Mouse (Mus musculus): ENCODE results near the gene Agrp.
"Not testable (repeated sequence)": the region's sequence is repeated elsewhere in the genome, so short reads cannot be mapped to it uniquely, and the experiment has no call there.

DNA sequence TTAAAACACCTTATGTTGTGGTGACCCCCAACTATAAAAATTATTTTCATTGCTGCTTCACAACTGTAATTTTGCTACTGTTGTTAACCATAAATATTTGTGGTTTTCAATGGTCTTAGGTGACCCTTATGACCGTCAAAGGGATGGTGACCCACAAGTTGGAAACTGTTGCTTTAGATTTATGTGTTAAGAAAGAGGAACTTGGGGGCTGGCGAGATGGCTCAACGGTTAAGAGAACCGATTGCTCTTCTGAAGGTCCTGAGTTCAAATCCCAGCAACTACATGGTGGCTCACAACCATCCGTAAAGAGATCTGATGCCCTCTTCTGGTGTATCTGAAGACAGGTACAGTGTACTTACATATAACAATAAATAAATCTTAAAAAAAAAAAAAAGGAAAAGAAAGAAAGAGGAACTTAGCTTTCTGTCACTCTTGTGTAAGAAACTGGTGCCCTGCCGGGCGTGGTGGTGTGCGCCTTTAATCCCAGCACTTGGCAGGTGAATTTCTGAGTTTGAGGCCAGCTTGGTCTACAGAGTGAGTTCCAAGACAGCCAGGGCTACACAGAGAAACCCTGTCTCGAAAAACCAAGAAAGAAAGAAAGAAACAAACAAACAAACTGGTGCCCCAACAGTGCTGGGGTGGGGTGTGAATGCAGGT is 72.5 kb downstream of the Agrp start:
- TF ChIP-seq CTCF (IDR thresholded peaks at IDR 0.05; ENCODE audit: insufficient read depth, low read length); POLR2A (IDR thresholded peaks at IDR 0.05; ENCODE audit: borderline replicate concordance, extremely low read depth, low read depth, low read length): not testable (repeated sequence)

Measured in lung, adult 2 months (tissue).